Mouse (Mus musculus): ENCODE results near the gene Pcgf2.
"Not testable (repeated sequence)": the region's sequence is repeated elsewhere in the genome, so short reads cannot be mapped to it uniquely, and the experiment has no call there.

Pcgf2 gene

DNA sequence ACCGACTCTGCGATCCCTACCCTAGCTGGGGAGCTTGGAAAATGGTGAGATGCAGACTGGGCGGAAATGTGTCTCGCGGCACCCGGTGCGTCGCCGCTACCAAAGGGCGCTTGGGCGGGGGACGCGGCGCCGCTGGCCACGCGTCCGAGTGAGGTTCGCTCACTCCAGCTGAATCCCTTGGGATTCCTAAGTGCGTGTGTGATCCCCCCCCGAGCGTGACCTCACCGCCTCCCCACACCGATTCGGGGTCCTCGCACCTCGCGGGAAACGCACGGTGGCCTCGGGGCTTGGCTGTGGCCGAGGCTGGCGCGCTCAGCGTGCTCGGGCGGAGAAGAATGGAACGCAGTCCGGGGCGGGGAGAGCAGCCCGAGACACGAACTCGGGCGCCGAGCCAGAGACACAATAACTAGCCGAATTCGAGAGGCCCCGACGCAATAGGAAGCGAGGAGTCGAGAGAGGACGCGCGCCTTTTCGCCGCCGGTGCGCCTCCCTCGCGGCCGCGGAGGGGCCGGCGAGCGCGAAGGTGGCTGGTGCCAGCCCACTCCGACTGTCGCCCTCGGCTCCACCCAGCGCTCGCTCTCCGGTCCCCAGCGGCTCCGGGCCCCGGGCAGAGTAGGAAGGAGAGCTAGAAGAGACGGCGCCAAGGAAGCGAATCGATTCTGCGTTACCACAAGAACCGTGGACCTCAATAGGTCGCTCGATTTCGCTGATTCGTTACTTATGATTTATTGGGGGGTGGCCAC is at the start of gene Pcgf2:
Pcgf2 (minus strand) TSS at position 495 of the 743 bp plus-strand sequence.
- peak; percentile 91 for DNase-seq (ENCODE audit: extremely low read depth, insufficient read length, low spot score)

DNA sequence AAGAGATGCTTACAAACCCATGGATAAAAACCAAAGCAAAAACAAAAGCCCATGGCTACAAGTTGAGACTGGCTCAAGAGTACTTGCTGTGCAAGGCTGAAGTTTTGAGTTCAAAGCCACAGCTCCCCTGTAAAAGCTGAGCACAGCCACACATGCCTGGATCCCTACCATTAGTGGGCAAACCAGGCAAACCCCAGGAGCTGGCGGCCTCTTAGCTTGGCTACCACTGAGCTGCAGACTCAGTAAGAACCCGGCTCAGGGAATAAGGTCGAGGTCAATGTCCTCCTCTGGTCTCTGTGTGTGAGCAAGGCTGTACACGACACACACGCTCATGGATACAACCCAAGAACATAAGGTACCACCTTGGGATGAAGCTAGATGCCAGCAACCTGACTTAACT is 48.2 kb upstream of the Pcgf2 start:
- no peak for DNase-seq (ENCODE audit: extremely low read depth, insufficient read length, low spot score)

DNA sequence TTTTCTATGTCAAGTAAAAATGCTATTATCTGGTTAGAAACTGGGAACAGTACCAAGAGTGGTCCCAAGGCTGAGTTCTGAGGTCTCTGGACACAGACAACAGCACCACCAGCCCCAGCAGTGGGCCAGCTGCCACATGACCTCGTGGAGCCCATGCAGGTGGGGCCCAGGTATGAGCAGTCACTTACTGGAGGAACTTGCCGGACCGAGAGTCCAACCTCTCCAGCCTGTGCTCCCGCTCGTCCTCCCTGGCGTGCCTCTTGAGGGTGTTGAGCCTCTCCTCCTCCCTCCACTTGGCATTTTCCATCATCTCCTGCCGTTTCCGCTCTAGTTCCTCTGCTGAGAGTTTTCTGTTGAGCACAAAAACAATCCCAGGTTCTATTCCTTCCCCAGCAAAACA is 47.5 kb upstream of the Pcgf2 start:
- no peak for DNase-seq (ENCODE audit: extremely low read depth, insufficient read length, low spot score)

DNA sequence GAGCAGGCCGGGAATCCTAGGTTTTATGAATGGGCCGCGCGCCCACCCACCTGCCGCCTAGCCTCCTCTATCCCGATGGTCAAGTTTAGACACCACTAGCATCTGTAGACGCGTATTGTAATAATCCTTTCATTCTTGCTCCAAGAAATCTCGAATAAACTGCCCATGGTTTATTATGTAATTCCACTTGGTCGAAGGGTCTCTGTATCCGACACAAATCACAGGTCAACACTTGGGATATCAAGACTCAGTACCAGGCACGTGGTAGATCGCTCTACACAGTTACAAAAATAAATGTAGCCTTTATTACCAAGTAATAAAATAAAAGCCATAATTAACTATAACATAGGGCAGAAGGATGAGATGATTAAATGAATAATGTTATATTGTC is 45.0 kb upstream of the Pcgf2 start:
- no peak for DNase-seq (ENCODE audit: extremely low read depth, insufficient read length, low spot score)

DNA sequence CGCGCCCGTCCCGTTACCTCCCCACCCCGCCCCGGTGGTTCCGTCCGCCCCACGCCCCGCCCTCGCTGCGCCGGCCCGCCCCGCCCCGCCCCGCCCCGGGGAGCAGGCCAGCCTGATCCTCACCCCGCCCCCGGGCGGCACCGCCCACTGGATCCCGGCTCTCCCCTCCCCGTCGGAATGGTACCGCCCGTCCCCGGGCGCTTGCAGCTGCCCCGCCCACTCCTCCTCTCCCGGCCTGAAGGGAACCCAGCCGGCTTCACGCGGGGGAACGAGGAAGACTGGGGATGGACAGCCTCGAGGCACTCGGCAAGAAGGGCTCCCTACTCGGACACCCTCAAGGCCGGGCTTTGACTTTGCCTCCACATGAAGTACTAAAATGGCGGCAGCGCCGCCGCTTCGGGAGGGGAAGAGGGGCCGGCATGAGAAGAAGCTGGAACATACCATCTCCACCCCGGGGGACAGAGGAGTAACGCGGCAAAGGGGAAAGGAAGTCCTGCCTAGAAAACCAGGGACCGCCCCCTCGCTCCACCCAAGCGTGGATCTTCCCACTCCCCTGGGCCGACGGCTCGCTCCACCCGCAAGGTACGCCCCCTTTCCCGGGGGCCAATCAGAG is 44.5 kb upstream of the Pcgf2 start:
- peak; percentile 98 for DNase-seq (ENCODE audit: extremely low read depth, insufficient read length, low spot score)

DNA sequence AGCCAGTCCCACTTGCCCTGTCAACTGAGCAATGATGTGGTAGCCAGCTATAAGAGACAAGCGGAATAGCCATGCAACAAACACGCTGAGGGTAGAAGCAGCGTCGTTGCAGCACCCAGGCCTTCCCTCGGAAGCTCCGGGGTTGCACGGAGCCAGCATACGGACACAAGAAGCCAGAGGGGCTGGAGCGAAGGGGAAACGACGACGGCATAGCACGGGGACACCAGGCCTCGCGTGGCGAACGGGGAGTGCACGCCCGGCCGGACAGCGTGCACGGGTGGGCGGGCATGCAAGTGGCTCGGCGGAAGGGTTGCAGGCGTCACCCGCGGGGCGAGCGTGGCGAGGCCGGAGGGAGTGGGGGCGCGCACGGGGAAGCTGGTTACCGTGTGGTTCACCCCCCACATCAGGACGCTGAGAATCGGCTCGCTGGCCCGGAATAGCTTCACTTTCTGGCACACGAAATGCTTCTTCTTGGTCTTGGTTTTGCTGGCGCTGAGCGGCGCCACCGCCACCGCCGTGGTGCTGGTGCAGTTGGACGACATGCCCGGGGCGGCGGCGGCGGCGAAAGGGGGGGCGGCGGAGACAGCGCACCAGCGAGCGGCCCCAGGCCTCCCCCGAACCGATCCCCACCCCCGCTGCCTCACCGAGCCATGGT is 43.9 kb upstream of the Pcgf2 start, which contains the start of gene Pip4k2b:
Pip4k2b (minus strand) TSS at position 642 of the 655 bp plus-strand sequence.
- DNase-seq (ENCODE audit: extremely low read depth, insufficient read length, low spot score), result peak; percentile 82

DNA sequence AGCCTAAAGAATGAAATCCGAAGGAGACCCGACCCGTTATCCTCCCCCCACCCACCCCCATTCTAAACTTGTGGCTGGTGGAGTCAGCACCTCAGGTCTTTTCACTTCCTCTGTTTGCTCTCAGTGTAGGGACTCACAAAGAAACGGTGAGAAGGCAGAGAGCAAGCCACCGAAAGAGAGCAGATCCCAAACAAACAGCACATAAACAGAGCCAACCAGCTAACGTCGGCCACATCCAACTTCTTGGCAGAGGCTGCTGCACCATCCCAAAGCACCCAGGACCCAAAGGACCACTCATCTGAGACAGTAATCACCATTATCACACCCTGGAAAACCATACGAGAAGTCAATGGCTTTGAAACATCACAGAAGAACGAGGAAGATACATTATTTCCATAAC is 43.1 kb upstream of the Pcgf2 start:
- no peak for DNase-seq (ENCODE audit: extremely low read depth, insufficient read length, low spot score)

DNA sequence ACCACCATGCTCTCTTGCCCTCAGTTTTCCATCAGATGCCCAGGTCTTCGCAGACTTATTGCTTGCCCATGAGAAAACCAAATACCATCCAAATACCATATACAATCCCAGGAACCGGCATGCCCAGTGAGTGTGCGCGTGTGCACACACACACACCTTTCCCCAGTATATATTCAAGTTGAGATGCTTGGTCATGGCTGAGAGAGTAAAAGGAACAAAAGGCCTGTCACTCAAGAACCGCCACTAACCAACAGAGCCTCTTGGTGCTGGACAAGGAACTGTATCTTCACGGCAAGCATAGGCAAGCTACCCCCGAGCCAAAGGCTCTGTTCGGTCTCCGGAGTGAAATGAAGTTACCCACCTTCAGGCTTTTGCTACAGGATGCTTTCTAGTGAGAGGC is 42.3 kb upstream of the Pcgf2 start:
- no peak for DNase-seq (ENCODE audit: extremely low read depth, insufficient read length, low spot score)

DNA sequence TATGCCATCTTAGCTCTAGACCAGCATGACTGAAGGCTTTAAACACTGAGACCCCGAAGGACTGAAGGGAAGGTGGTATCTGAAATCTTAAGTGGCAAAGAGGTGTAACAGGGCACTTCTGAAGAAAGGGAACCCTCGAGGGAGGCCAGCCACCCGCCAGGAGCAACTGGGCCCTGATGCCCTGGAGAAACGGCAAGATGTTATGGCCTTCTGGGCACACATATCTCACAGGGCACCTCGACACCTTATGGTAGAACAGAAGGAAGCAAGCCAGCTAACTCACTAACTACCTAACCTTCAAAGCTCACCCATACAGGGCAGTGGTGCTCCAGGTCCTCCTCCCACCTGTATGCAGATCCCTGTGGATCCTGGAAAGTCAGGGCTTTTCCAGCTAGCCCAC is 41.9 kb upstream of the Pcgf2 start:
- DNase-seq (ENCODE audit: extremely low read depth, insufficient read length, low spot score), result no peak

DNA sequence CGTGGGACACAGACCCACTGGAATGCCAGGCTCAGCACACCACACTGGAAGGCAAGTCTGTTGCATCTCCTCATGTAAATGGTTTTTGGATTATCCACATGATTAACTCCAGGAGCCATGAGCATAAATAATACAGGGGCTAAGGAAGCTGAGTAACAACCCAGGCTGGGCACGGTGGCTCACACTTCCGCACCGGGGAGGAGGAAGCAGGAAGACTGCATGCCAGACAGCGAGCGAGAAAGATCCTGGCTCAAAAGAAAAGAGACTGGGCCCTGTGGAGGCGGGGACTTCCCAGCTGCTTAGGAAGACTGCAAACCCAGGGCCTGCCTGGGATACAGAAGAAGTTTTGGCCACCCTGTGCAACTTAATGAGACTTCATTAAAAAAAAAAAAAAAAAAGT is 39.9 kb upstream of the Pcgf2 start:
- DNase-seq (ENCODE audit: extremely low read depth, insufficient read length, low spot score), result no peak

DNA sequence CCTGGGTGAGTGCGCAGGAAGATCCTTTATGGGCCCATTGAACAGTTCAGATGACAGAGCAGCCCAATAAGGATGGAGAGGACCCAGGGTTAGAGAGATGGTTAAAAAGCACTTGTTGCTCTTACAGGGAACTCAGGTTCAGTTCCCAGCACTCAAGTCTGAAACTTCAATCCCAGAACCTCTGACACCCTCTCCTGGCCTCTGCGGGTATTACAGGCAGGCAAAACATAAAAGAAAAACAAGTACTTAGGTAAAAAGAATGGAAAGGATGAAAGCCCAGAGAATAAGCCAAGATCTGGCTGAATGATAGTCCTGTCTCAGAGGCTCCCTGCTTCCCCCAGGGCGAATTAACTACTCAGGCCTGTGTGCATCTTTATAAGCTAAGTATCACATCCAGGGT is 38.9 kb upstream of the Pcgf2 start:
- no peak for DNase-seq (ENCODE audit: extremely low read depth, insufficient read length, low spot score)

DNA sequence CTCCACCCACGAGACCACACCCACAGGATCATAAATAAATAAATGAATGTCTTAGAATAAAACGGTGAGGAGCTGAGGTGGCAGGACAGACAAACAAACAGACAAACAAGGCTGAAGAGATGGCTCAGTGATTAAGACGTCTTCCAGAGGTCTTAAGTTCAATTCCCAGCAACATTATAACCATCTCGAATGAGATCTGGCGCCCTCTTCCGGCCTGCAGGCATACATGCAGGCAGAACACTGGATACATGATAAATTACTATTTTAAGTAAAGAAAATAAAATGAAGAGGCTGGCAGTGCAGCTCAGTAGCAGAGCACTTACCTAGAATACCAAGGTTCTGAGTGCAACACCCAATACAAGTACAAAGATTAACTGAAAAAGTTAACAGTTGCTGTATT is 38.4 kb upstream of the Pcgf2 start:
- DNase-seq (ENCODE audit: extremely low read depth, insufficient read length, low spot score), result no peak

DNA sequence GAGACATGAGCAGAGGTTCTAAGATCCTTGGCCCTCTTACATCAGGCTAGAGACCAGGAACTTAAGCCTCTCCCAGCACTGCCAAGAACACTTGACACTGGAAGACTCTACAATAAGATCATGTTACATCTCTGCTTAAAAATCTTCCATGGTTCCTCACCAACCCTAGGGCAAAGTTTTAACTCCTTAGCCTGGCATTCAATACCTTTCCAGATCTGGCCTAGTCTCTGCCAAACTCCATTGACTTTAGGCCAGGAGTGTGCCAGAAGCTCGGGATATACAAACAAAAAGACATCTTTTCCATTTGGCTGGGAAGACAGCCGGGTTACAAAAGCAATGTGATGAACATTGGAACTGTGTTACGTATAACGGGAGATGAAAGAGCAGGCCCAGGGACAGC is 37.3 kb upstream of the Pcgf2 start:
- DNase-seq (ENCODE audit: extremely low read depth, insufficient read length, low spot score), result no peak

DNA sequence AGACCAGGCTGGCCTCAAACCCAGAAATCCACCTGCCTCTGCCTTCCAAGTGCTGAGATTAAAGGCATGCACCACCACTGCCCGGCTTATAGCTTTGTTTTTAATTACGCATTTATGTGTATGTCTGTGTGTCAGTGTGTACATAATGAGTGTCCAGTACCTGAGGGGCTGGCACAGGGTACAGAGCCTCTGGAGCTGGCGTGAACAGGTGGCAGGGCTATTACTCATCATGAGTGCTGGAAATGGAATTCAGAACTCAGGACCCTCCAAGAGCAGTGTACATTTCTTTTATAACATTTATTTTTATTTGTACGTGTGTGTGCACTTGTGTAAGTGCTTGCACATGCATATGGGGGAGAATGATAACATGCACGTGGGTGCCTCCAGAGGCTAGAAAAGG is 36.3 kb upstream of the Pcgf2 start:
- DNase-seq (ENCODE audit: extremely low read depth, insufficient read length, low spot score), result no peak

DNA sequence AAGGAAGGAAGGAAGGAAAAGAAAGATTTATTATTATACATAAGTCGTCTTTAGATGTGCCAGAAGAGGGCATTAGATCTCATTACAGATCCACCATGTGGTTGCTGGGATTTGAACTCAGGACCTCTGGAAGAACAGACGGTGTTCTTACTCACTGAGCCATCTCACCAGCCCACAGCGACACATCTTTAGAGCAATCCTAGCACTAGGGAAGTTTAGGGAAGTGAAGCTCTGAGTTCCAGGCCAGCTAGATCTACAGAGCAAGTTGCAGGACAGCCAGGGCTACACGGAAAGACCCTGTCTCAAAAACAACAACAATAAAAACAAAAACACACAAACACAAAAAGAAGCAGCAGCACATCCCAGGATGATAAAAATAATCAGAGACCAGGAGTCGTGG is 34.5 kb upstream of the Pcgf2 start:
- not testable (repeated sequence) for DNase-seq (ENCODE audit: extremely low read depth, insufficient read length, low spot score)

DNA sequence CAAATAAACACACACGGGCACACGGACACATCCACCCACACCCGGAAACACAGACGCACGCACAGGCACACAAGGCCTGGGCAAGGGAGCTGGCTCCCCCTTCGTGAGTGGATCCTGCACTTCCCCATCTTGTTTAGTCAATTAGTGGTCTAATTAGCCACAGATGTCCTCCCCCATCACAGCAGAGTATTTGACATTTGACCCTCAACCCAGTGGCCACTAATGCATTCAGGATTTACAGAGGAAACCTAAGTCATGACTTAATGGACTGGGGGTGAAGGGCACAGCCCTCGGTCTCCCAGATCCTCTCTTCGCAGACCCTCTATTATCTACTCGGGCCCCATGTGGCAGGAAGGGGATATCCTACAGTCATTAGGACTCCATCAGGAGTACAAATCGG is 33.4 kb upstream of the Pcgf2 start:
- no peak for DNase-seq (ENCODE audit: extremely low read depth, insufficient read length, low spot score)

DNA sequence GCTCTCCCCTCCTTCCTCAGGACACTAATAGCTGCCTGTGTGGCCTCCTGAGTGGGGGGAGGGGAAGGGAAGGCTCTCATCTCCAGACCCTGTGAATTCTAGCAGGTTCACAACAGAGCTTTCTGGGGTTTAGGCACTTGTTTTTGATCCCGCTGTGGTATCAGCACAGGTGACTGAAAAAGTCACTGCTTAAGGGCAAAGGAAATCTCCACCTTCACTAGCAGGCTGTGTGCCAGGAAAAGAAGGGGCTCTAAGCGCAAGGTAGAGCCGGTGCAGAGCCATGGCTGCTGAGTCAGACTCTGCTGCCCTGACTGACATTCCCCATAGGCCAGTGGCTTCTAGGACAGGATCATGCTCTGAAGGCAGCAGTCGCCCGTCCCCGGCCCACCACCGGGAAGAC is 28.4 kb upstream of the Pcgf2 start:
- DNase-seq (ENCODE audit: extremely low read depth, insufficient read length, low spot score), result peak; percentile 39

DNA sequence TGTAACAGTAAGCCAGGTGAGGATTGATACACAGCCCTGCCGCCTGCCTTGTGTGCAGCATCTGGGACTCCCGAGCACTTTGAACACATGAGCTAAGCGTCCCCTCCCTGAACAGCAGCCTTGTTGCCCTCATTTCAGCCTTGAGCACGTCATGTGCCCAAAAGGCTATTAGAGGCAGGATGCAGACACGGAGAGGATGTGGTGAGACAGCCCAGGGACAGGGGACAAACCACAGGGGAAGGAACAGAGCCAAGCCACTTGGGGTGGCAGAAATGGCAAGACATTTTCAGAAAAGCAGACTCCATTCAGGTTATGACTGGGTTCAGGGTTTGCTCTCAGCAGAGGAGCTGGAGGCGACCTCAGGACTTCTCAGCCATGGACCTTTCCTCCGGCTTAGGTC is 28.0 kb upstream of the Pcgf2 start:
- peak; percentile 72 for DNase-seq (ENCODE audit: extremely low read depth, insufficient read length, low spot score)

DNA sequence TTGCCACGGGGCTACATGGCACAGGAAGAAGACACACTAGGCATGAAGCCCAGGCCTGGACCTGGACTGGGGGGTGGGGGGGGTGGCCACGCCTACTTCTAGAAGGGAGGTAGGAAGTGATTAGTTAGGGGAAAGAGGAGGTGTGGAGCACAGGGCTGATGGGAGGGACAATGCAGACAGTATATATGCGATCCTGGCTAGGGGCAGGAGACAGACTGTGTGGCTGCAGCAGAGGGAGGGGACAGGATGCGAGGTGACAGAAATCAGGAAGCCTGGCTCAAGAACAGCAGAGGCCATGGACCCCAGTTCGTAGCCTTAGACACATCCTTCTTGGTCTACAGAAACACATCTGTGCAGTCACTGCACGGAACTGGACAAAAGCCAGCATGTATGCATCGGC is 23.4 kb upstream of the Pcgf2 start:
- DNase-seq (ENCODE audit: extremely low read depth, insufficient read length, low spot score), result no peak

DNA sequence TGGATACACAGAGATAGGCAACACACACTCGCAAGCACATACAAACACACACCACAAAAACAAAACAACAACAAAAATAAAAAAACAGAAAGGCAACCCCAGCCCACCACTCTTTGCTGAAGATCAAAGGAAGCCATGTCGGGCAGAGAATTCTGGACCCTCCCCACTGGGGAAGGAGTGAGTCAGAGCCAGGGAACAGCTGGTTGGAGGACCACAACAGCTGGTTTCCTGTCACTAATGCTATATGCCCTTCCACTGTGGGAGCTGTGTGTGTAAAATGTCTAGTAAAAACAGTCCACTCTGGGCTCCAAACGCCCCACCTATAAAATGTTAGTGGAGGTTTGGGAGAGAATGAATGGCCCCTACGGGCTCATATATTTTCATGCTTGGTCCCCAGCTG is 21.0 kb upstream of the Pcgf2 start:
- DNase-seq (ENCODE audit: extremely low read depth, insufficient read length, low spot score), result no peak

DNA sequence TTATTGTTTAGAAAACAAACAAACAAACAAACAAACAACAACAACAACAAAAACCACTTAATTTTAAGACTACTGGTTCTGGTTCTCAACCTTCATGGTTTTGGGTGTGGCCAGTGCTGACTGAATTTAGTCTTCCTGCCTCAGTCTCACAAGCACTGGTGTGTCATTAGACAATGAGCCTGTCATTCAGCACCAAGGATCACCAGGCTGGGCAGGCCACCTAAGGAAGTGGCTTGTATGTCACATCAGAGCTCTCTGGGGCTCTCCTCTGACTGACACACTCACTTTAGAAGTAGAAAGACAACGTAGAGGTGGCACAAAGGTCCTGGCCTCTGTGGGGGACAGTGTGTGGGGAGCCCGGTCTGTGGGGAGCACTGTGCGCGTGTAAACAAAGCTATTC is 18.7 kb upstream of the Pcgf2 start:
- DNase-seq (ENCODE audit: extremely low read depth, insufficient read length, low spot score), result no peak

DNA sequence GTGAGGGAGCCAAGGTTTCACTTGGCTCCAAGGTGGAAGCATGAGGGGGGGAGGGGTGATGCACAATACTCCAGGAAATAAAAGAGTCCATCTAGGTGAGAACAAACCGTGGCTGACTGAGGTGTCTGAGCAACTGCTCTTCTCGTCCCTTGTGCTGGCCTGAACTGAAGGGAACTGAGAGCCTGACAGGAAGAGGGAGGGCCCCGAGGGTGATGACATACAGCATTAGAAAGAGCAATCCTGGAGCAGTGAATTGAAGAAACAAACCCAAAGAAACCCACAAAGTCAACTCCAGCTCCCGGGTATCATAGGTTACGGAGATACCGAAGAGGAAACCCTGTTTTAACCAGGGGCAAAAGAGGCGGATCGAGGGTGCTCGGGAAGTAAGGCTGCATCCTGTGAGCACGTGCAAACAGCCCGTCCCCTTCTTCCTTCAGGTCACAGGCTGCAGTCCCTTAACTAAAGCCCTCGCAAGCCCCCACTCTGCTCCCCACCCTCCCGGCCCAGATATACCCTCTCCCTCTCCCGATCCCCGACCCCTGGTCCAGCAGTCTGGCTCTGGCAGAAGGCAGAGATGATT is 18.1 kb upstream of the Pcgf2 start:
- DNase-seq (ENCODE audit: extremely low read depth, insufficient read length, low spot score), result no peak

All from 3134 (cell line).